Mouse (Mus musculus): Measurements from ENCODE around the gene Ccdc87. TPM values are rescaled to one million over a fixed set of nuclear protein-coding genes. Genes with fewer than 3 reads are reported as not detected.
"Not testable (repeated sequence)": the region's sequence is repeated elsewhere in the genome, so short reads cannot be mapped to it uniquely, and the experiment has no call there.

Ccdc87 gene
- polyA plus RNA-seq, 1 experiment from 2014 or later, result not detected

DNA sequence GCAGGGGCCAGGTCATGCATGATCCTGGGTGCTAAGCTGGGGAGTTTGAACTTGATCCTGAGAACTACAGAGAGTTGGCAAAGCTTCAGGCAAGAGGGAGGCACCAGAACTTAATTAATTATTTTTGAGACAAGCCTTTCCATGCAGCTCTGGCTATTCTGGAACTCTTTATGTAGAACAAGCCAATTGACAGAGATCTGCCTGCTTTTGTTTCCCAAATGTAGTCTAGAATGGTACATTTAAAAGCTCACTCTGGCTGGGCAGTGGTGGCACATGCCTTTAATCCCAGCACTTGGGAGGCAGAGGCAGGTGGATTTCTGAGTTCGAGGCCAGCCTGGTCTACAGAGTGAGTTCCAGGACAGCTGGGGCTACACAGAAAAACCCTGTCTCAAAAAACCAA, 35.4 kb downstream of the Ccdc87 start:
- ATAC-seq (ENCODE audit: insufficient read depth, low FRiP score, low read depth); H3K4me3 ChIP-seq (replicated peaks); H3K27ac ChIP-seq; H3K27me3 ChIP-seq (replicated peaks); H3K9me3 ChIP-seq; H3K9ac ChIP-seq; H3K4me2 ChIP-seq; H3K36me3 ChIP-seq: not testable (repeated sequence)
- WGBS, result 87% methylated on average over 1 of the region's 1 CpGs
- H3K4me1 ChIP-seq, result peaks cover 12% of the 10 kb centered on the region

DNA sequence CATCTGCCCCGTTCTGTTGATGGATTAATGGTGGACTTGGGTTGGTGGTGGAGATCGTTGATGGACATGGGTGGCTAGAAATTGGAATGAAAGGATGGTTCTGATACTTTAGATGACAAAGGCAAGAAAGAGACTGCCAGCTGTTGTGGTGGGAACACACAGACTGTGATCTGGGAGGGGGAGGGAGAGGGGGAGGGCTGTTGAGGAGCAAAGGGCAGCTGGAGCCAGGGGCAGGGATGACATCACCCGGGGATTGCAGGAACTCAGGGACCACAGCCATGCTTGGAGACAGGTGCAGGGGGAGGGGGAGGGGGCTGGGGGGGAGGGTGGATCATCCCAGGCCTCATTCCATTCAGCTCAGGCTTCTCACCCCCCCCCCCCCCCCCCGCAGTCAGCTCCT, 37.1 kb downstream of the Ccdc87 start:
- Histone ChIP-seq H3K4me3 (replicated peaks) (no peak overlapping the region), H3K9me3 (no peaks in the 10 kb centered on the region), H3K27ac (no peak overlapping the region), H3K27me3 (replicated peaks) (0 out of 2 replicates have a peak, but pooled peaks cover 4% of the 10 kb centered on the region), H3K36me3 (no peaks in the 10 kb centered on the region), H3K9ac (no peak overlapping the region), H3K4me2 (no peak overlapping the region), H3K4me1 (peaks cover 12% of the 10 kb centered on the region)
- ATAC-seq (ENCODE audit: insufficient read depth, low FRiP score, low read depth), result no peak
- WGBS, result 66% methylated on average over 3 of the region's 4 CpGs

DNA sequence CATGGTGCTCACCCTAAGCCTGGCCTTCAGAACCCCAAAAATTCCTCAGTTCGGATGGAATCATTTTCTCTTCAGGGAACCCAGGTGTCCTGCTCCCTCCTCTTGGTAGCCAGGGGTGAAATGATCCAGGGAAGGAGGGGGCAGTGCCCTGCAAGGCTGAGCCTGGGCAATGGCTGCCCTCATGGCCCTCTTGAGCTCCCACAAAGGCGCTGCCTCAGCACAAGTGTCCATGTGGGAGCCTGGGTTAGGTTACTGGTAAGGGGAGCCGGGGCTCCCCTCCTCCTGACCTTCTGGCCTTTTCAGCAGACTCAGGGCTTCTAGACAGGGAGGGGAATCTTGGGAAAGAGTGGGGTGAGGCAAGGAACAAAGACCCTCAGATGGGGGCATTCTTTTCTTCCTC, 37.6 kb downstream of the Ccdc87 start:
- Histone ChIP-seq H3K27ac (no peak overlapping the region), H3K27me3 (replicated peaks) (0 out of 2 replicates have a peak, but pooled peaks cover 4% of the 10 kb centered on the region), H3K36me3 (no peaks in the 10 kb centered on the region), H3K4me1 (peaks cover 12% of the 10 kb centered on the region), H3K9me3 (no peaks in the 10 kb centered on the region), H3K9ac (no peak overlapping the region), H3K4me2 (no peak overlapping the region), H3K4me3 (replicated peaks) (no peak overlapping the region)
- WGBS, result 59% methylated on average over 3 of the region's 3 CpGs
- no peak for ATAC-seq (ENCODE audit: insufficient read depth, low FRiP score, low read depth)

GRCm38 (mm10) chr19:4877785-4878184, 38.6 kb downstream of the Ccdc87 start, which contains the start of gene Actn3:
Gene Actn3 (minus strand): TSS chr19:4877909.
- Histone ChIP-seq H3K36me3 (no peaks in the 10 kb centered on the region), H3K4me3 (replicated peaks) (peak within 1 kb of the TSS; percentile 98), H3K9me3 (no peaks in the 10 kb centered on the region), H3K4me2 (peak within 1 kb of the TSS; percentile 95), H3K27ac (peak within 1 kb of the TSS; percentile 83), H3K4me1 (peaks cover 12% of the 10 kb centered on the region), H3K27me3 (replicated peaks) (0 out of 2 replicates have a peak, but pooled peaks cover 4% of the 10 kb centered on the region), H3K9ac (peak within 1 kb of the TSS; percentile 86)
- WGBS, result 4% methylated on average over 17 of the region's 17 CpGs
- ATAC-seq (ENCODE audit: insufficient read depth, low FRiP score, low read depth), result no peak

DNA sequence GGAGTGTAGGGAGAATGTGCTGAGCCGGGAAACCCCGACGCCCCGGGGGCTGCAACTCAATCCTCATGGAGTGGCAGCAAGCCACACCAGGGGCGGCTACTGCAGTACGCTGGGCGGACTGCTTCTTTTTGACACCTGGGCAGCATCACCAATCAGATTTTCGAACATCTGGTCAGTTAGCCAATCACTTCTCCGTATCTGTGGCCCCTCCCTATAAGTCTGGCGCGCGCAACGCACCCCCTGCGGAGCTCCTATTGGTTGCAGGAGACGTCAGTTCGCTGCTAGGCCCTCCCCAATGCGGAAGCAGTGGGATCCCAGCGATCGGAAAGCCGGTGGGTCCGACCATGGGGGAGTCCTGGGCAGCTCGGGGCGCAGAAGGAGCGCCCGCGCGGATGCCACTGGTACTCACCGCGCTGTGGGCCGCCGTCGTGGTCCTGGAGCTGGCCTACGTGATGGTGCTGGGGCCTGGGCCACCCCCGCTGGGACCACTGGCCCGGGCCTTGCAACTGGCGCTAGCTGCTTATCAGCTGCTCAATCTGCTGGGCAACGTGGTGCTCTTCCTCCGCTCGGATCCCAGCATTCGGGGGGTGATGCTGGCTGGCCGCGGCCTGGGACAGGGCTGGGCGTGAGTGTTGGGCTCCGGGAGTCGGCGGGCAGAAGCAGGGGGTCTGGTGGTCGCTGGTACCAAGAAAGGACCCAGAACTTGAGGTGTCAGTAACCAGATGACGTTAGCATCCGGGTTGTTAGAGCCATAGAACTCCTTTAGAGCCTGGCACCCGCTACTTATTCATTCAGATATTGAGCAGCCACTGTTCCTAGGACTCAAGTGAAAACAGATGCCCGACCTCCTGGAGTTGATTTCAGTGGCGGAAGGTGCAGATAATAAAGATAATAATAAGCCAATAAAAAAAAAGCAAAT, 39.5 kb downstream of the Ccdc87 start, which contains the start of gene Zdhhc24:
Zdhhc24 (plus strand) TSS at position 264 of the 919 bp plus-strand sequence.
- peaks cover 12% of the 10 kb centered on the region for H3K4me1 ChIP-seq

GRCm38 (mm10) chr19:4879324-4879703, 40.1 kb downstream of the Ccdc87 start:
- Histone ChIP-seq H3K4me1 (peaks cover 12% of the 10 kb centered on the region), H3K4me2 (peak overlapping the region; percentile 95), H3K9ac (no peak overlapping the region; the same call in 1 of the 2 replicates), H3K27ac (no peak overlapping the region), H3K36me3 (no peaks in the 10 kb centered on the region), H3K9me3 (no peaks in the 10 kb centered on the region), H3K4me3 (replicated peaks) (peak overlapping the region; percentile 98), H3K27me3 (replicated peaks) (0 out of 2 replicates have a peak, but pooled peaks cover 4% of the 10 kb centered on the region)
- WGBS, result 58% methylated on average over 10 of the region's 10 CpGs
- no peak for ATAC-seq (ENCODE audit: insufficient read depth, low FRiP score, low read depth)

More for the DNA sequence above, 39.5 kb downstream of the Ccdc87 start, which contains the start of gene Zdhhc24:
- no peaks in the 10 kb centered on the region for H3K36me3 ChIP-seq
- H3K27me3 ChIP-seq (replicated peaks), result 0 out of 2 replicates have a peak, but pooled peaks cover 4% of the 10 kb centered on the region
- H3K27ac ChIP-seq, result peak within 1 kb of the TSS; percentile 83
- peak within 1 kb of the TSS; percentile 98 for H3K4me3 ChIP-seq (replicated peaks)
- peak; percentile 98 for ATAC-seq (ENCODE audit: insufficient read depth, low FRiP score, low read depth)
- no peaks in the 10 kb centered on the region for H3K9me3 ChIP-seq
- H3K9ac ChIP-seq, result peak within 1 kb of the TSS; percentile 86
- under 1% methylated on average over 52 of the region's 52 CpGs for WGBS
- peak within 1 kb of the TSS; percentile 95 for H3K4me2 ChIP-seq

DNA sequence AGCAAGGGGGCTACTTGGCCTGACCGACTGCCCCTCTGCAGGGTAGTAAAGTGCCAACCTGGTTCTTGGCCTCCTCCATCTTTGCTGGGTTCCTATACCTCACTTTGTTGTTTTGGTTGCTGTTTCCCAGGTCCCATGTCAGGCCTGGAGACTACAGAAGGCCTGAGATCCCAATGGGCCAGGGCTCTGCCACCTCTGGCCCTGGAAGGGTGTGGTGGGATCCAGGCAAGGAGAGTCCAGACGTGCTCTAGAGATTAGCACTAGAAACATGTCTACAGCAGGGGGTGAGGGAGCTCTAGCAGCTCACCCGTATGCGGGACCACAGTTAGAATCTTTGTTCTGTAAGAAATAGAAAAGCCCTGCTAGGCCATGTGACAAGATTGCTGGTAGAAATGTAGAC, 44.8 kb downstream of the Ccdc87 start:
- H3K36me3 ChIP-seq, result no peaks in the 10 kb centered on the region
- 0 out of 2 replicates have a peak, but pooled peaks cover 3% of the 10 kb centered on the region for H3K4me1 ChIP-seq
- no peaks in the 10 kb centered on the region for H3K9me3 ChIP-seq
- no peak overlapping the region for H3K4me2 ChIP-seq
- WGBS, result 81% methylated on average over 4 of the region's 4 CpGs
- H3K27me3 ChIP-seq (replicated peaks), result no peaks in the 10 kb centered on the region
- no peak overlapping the region for H3K27ac ChIP-seq
- no peak overlapping the region for H3K9ac ChIP-seq
- no peak overlapping the region for H3K4me3 ChIP-seq (replicated peaks)
- ATAC-seq (ENCODE audit: insufficient read depth, low FRiP score, low read depth), result no peak; the same call in 1 of the 2 replicates

- 83% methylated on average over 10 of the region's 10 CpGs for WGBS
- no peak overlapping the region for H3K4me3 ChIP-seq (replicated peaks)
- no peaks in the 10 kb centered on the region for H3K27me3 ChIP-seq (replicated peaks)
- no peak overlapping the region for H3K9ac ChIP-seq
- H3K4me2 ChIP-seq, result no peak overlapping the region
- H3K36me3 ChIP-seq, result no peaks in the 10 kb centered on the region
- no peaks in the 10 kb centered on the region for H3K4me1 ChIP-seq
- no peak for ATAC-seq (ENCODE audit: insufficient read depth, low FRiP score, low read depth)
- H3K9me3 ChIP-seq, result no peaks in the 10 kb centered on the region
- H3K27ac ChIP-seq, result no peak overlapping the region
Measured at GRCm38 (mm10) chr19:4889791-4890190, 50.6 kb downstream of the Ccdc87 start.

DNA sequence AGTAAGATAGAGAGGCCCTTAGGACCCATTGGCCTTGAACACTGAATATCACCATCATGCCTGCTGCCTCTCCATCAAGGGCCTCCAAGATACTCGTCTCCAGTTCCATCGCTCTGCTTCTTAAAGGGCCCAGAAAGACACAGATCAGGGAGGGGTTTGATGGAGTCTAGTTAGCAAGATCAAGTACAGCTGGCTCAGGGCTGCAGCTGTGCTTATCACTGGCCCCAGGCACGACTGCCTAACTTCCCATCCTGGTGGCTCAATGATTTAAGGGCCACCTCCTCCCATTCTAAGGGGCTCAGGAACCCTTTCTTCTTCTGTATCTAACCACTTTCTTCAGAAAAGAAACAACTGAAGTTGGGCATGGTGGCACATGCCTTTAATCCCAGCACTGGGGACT, 52.6 kb downstream of the Ccdc87 start:
- H3K27ac ChIP-seq, result no peak overlapping the region
- no peaks in the 10 kb centered on the region for H3K27me3 ChIP-seq (replicated peaks)
- no peak overlapping the region for H3K9ac ChIP-seq
- peak; percentile 66 for ATAC-seq (ENCODE audit: insufficient read depth, low FRiP score, low read depth)
- H3K36me3 ChIP-seq, result no peaks in the 10 kb centered on the region
- no peak overlapping the region for H3K4me3 ChIP-seq (replicated peaks)
- no peaks in the 10 kb centered on the region for H3K4me1 ChIP-seq
- no peak overlapping the region for H3K4me2 ChIP-seq
- 69% methylated on average over 3 of the region's 3 CpGs for WGBS
- no peaks in the 10 kb centered on the region for H3K9me3 ChIP-seq

Other genes starting within 250 kb of the Ccdc87 start
- 5.7 and 6.1 TPM in 2 replicates for gene Lrfn4, start 223.7 kb upstream of the Ccdc87 start, polyA plus RNA-seq (2015; fragmentation: Nextera tagmentation; extraction: Ambion mirVana)
- 66.1 and 66.8 TPM in 2 replicates for gene Rce1, start 213.7 kb upstream of the Ccdc87 start, polyA plus RNA-seq (2015; fragmentation: Nextera tagmentation; extraction: Ambion mirVana)
- gene Gm960, start 140.7 kb upstream of the Ccdc87 start, polyA plus RNA-seq (2015; fragmentation: Nextera tagmentation; extraction: Ambion mirVana), result 2.3 and 3.6 TPM in 2 replicates
- 2.8 and 2.9 TPM in 2 replicates for gene Sptbn2, start 128.2 kb upstream of the Ccdc87 start, polyA plus RNA-seq (2015; fragmentation: Nextera tagmentation; extraction: Ambion mirVana)
- gene Rbm4b, start 82.9 kb upstream of the Ccdc87 start, polyA plus RNA-seq (2015; fragmentation: Nextera tagmentation; extraction: Ambion mirVana), result 57.7 and 59.7 TPM in 2 replicates
- gene Rbm4, start 45.5 kb upstream of the Ccdc87 start, polyA plus RNA-seq (2015; fragmentation: Nextera tagmentation; extraction: Ambion mirVana), result 50.1 and 52.2 TPM in 2 replicates
- 29.9 and 38.0 TPM in 2 replicates for gene Gm21992, start 27.8 kb upstream of the Ccdc87 start, polyA plus RNA-seq (2015; fragmentation: Nextera tagmentation; extraction: Ambion mirVana)
- 70.3 and 75.2 TPM in 2 replicates for gene Rbm14, start 27.7 kb upstream of the Ccdc87 start, polyA plus RNA-seq (2015; fragmentation: Nextera tagmentation; extraction: Ambion mirVana)
- 51.1 and 54.1 TPM in 2 replicates for gene Ccs, start within 50 bp of the Ccdc87 start, polyA plus RNA-seq (2015; fragmentation: Nextera tagmentation; extraction: Ambion mirVana)
- gene Ctsf, start 15.8 kb downstream of the Ccdc87 start, polyA plus RNA-seq (2015; fragmentation: Nextera tagmentation; extraction: Ambion mirVana), result 24.9 and 34.0 TPM in 2 replicates
- gene Actn3, start 38.5 kb downstream of the Ccdc87 start, polyA plus RNA-seq (2015; fragmentation: Nextera tagmentation; extraction: Ambion mirVana), result 2.3 and 2.5 TPM in 2 replicates
- gene Zdhhc24, start 39.3 kb downstream of the Ccdc87 start, polyA plus RNA-seq (2015; fragmentation: Nextera tagmentation; extraction: Ambion mirVana), result 11.4 and 11.6 TPM in 2 replicates
- gene Bbs1, start 67.3 kb downstream of the Ccdc87 start, polyA plus RNA-seq (2015; fragmentation: Nextera tagmentation; extraction: Ambion mirVana), result 2.7 and 3.0 TPM in 2 replicates
- gene Dpp3, start 88.9 kb downstream of the Ccdc87 start, polyA plus RNA-seq (2015; fragmentation: Nextera tagmentation; extraction: Ambion mirVana), result 107 and 122 TPM in 2 replicates
- 1.7 and 1.9 TPM in 2 replicates for gene Peli3, start 103.8 kb downstream of the Ccdc87 start, polyA plus RNA-seq (2015; fragmentation: Nextera tagmentation; extraction: Ambion mirVana)
- gene Mrpl11, start 122.8 kb downstream of the Ccdc87 start, polyA plus RNA-seq (2015; fragmentation: Nextera tagmentation; extraction: Ambion mirVana), result 95.8 and 100 TPM in 2 replicates
- 0.22 and 0.24 TPM in 2 replicates for gene Npas4, start 150.9 kb downstream of the Ccdc87 start, polyA plus RNA-seq (2015; fragmentation: Nextera tagmentation; extraction: Ambion mirVana)
- gene Slc29a2, start 184.5 kb downstream of the Ccdc87 start, polyA plus RNA-seq (2015; fragmentation: Nextera tagmentation; extraction: Ambion mirVana), result 3.6 and 3.7 TPM in 2 replicates
- gene B4gat1, start 199.5 kb downstream of the Ccdc87 start, polyA plus RNA-seq (2015; fragmentation: Nextera tagmentation; extraction: Ambion mirVana), result 38.7 and 42.1 TPM in 2 replicates
- 2.2 and 2.3 TPM in 2 replicates for gene AC124502.3, start 199.5 kb downstream of the Ccdc87 start, polyA plus RNA-seq (2015; fragmentation: Nextera tagmentation; extraction: Ambion mirVana)
- gene Brms1, start 202.0 kb downstream of the Ccdc87 start, polyA plus RNA-seq (2015; fragmentation: Nextera tagmentation; extraction: Ambion mirVana), result 39.5 and 39.9 TPM in 2 replicates
- 2.3 and 3.6 TPM in 2 replicates for gene Rin1, start 211.1 kb downstream of the Ccdc87 start, polyA plus RNA-seq (2015; fragmentation: Nextera tagmentation; extraction: Ambion mirVana)
- 58.4 and 68.3 TPM in 2 replicates for gene Cd248, start 228.7 kb downstream of the Ccdc87 start, polyA plus RNA-seq (2015; fragmentation: Nextera tagmentation; extraction: Ambion mirVana)
- gene Tmem151a, start 246.2 kb downstream of the Ccdc87 start, polyA plus RNA-seq (2015; fragmentation: Nextera tagmentation; extraction: Ambion mirVana), result 5.9 and 6.4 TPM in 2 replicates
- 101 TPM in 2 replicates for gene Yif1a, start 249.2 kb downstream of the Ccdc87 start, polyA plus RNA-seq (2015; fragmentation: Nextera tagmentation; extraction: Ambion mirVana)